Mouse (Mus musculus): ENCODE measurements around the gene Gtdc1.

Gtdc1 gene

DNA sequence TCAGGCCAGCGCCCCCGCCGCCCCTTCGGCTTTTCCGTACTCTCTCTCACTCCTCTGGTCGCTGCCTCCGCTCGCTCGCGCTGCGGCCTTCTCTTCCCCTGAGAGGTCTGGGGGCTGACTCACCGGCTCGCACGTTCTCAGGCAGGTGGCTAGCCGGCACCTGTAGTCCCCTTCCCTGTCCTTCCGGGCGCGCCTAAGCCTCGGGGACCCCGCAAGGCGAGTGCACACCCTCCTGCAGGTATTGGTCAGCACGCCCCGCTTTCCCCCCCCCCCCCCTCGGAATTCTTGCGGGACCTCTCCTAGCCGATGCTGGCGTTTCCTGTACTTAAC is at the start of gene Gtdc1:
Gene Gtdc1 (minus strand): TSS at position 176 of the 330 bp plus-strand sequence.
- no peak for DNase-seq

DNA sequence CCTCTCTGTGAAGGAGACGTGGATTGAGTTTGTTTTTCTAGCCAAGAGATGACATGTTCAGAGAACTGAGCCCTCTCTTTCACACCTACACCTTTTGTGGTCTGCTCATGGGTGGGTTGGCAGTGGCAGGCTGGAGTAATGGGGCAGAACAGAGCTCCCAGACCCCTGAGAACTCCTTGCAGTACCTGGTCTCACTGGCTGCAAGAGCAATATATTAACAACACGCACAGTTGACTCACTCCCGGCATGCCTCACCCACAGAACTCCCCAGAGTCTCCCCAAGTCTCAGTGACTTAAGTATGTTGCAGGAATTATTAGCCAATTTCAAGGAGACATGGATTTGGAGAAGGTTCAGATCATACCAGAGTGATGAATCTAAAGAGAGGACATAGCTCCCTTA is 49.6 kb upstream of the Gtdc1 start:
- DNase-seq = no peak

- DNase-seq = no peak
Observed at GRCm38 (mm10) chr2:44976484-44976883, 49.0 kb upstream of the Gtdc1 start.

- no peak for DNase-seq
Observed at GRCm38 (mm10) chr2:44973828-44974227, 46.4 kb upstream of the Gtdc1 start.

DNA sequence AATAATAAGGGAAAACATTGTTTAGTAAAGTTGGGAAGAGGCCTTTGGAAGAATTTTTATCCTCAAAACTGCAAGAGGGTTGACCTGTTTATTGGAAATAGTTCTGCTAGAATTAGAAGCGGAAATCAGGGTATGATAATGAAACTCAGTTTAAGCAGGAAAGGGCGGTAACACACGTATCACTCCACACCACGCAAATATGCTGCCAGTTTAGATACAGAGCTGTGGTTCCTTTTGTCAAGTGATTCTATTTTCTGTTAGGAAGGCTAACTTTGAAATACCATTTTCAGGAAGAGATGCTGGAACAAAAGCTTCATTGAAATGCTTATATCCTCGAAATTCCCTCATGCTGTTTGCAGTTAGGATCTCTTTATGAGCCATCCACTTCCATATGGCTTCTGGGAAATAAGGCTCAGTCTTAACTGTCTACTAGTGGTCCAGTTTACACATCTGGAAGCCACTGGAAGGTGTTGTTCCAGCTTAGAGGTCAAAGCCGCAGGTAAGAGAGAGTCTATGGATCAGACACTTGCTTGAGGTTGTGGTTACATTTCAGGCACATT is 42.7 kb upstream of the Gtdc1 start:
- no peak for DNase-seq

- DNase-seq = no peak
Observed at GRCm38 (mm10) chr2:44969640-44970039, 42.2 kb upstream of the Gtdc1 start.

GRCm38 (mm10) chr2:44969226-44969625 is 41.8 kb upstream of the Gtdc1 start:
- DNase-seq = no peak

GRCm38 (mm10) chr2:44965834-44966555 is 38.5 kb upstream of the Gtdc1 start:
- DNase-seq = no peak

GRCm38 (mm10) chr2:44962620-44963019 is 35.2 kb upstream of the Gtdc1 start:
- no peak for DNase-seq

- DNase-seq = no peak
Observed at GRCm38 (mm10) chr2:44961192-44961591, 33.7 kb upstream of the Gtdc1 start.

- peak; percentile 39 for DNase-seq
Observed at GRCm38 (mm10) chr2:44960561-44960960, 33.1 kb upstream of the Gtdc1 start.

- DNase-seq = no peak
Observed at GRCm38 (mm10) chr2:44957329-44957797, 29.9 kb upstream of the Gtdc1 start.

DNA sequence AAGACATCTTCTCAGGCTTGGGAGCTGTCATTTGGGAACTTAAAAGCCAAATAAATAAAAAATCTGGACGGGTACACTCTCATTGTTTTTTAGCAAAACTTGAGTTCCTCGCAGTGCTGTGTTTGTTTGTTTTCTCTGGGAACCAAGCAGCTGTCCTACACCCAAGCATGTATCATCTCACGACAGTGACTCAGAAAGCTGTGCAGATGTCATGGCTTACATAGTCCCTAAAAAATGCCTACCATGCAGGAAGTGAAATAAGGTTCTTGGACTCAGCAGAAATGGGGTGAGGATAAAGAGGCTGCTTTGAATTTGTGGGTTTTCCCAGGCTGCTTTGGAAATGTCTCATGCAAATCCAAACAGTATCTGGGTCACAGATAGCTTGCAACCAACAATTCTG is 28.8 kb upstream of the Gtdc1 start:
- DNase-seq = no peak

GRCm38 (mm10) chr2:44955506-44955905 is 28.0 kb upstream of the Gtdc1 start:
- no peak for DNase-seq

- DNase-seq = no peak
Observed at GRCm38 (mm10) chr2:44954180-44954579, 26.7 kb upstream of the Gtdc1 start.

GRCm38 (mm10) chr2:44952830-44953422 is 25.5 kb upstream of the Gtdc1 start:
- DNase-seq = no peak

- no peak for DNase-seq
Observed at GRCm38 (mm10) chr2:44951651-44952213, 24.3 kb upstream of the Gtdc1 start.

DNA sequence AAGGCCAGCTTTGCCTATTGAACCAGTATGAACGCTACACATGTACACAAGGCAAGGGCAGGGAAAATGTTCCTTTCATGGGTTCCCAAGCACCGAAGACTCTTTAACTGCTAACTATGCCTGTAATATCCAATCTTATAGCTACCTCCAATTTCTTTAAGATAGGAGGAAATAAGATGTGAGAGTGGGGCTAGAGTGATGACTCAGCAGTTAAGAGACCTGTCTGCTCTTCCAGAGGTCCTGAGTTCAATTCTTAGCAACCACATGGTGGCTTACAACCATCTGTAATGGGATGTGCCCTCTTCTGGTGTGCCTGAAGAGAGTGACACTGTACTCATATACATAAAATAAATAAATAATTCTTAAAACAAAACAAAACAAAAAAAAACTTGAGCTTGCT is 17.2 kb upstream of the Gtdc1 start:
- DNase-seq = no peak

DNA sequence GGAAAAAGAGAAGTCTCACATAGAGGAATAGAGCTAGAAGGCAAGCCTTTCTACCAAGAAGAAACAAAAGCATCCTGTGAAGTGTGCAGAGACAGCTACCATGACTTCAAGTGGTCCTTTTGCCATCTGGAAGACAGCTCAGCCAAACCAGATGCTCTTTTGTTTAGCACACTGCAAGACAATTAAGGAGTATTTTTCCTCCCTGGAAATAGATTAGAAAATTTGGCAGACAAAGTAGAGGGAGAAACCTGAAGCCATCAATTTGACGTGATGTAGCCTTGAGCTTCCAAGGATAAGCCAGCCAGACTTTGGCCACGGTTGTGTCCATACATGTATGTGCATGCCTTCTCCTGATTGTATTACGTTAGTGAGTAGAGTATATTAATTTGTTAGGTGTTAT is 3.5 kb upstream of the Gtdc1 start:
- DNase-seq = no peak

DNA sequence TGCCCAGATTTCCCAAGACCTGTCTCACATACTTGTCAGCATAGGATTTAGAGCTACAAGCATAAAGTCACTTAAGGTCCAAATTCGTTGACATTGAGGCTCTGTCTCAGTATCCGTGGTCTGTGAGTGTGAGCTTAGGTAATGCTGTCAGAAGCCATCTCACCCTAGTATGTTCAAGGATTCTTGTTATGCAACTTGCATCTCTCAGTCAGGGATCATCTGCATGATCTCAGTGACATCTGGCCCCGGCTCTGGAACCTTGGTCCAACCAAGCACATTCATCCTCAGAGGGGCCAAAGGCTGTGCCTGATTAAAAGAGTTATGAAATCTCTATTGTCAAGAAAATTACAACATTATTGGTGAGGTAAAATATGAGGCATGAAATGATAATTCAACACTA is 1.2 kb upstream of the Gtdc1 start:
- DNase-seq = no peak

- peak; percentile 90 for DNase-seq
Observed at GRCm38 (mm10) chr2:44926683-44927481, 575 bp downstream of the Gtdc1 start.

DNA sequence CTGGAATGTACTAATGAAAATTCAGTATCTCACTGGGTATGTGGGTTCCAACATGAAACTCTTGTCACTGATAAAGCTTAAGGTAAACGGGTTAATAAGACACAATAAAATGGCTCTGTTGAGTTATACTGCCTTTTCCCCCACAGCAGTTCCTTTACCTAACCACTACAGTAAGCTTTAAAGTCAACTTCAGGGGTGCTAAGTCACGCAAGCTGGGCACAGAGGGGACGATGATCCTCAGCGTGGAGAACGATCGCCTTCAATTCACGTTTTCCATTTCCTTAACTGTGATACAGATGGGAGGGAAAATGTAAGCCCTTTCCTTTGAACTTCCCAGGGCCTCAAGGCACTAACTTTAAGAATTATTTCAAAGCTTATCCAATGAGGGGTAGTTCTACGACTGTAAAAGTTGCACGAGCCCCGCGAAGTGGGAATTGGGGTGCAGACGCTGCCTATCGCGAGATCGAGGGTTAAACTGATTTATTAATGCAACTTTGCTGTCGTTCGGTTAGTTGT is 1.2 kb downstream of the Gtdc1 start:
- DNase-seq = no peak

GRCm38 (mm10) chr2:44924618-44925017 is 2.8 kb downstream of the Gtdc1 start:
- DNase-seq = no peak
